Mouse (Mus musculus): ENCODE measurements around the gene Ak1.

Ak1 gene

DNA sequence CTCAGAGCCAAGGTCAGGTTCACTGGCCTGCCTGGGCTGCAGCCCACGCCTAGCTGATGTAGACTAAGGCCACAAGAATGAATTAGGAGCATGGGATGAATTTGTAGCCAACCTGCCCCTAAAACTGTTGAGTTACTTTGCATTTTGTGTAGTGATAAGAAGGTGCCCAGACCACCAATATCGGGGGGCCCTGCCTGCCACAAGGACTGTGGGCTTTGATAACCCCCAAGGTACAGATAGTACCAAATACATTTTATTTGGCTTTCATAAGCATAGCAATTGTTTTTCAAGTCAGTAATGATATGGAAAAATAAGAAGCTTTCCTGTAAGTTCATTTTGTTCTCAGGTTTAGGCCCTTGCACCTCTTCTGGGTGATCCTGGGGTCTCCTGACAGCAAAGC is 37.3 kb downstream of the Ak1 start:
- no peak for DNase-seq

DNA sequence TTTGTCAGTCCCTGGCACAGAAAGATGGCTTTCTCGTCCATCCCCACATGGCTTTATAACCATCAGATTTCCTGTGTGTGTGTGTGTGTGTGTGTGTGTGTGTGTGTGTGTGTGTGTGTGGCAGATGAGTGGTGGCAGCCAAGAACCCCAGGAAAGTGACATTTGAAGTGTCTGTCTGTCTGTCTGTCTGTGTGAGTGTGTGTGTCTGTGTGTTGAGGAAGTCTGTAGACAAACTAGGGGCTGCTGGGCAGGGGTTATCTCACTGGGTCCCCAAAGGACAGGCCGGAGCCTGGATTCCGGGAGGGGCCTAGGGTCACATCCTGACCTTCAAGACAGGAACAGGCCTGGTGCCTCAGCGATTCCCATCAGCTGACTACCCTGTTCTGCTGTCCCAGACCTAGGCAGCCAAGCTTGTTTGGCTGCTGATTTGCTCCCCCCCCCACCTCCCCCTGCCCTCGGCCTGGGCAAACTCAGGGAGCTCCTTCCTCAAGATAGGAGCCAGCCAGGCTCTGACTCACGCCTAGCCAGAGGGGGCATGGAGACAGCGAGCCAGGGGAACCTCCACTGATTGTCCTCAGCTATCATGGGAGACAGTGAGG is 40.0 kb downstream of the Ak1 start:
- no peak for DNase-seq

GRCm38 (mm10) chr2:32662291-32662690 is 40.7 kb downstream of the Ak1 start:
- no peak for DNase-seq

DNA sequence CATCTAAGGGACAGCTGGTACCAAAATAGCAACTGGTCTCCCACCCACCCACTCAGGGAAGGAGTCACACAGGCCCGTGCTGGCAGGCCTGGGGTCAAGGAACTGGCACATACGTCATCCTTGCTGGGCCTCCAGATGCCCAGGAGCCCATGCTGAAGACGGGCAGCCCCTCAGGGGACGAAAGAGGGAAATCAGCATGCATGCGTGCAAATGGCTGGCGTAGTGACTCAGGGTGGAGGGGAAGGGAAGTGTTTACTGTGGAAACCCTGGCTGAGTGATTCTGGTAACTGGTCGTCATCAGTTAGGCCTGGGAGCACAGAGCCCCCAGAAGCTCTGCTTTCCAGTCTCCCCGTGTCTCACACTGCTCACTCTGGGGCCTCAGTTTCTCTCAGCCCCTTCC is 43.8 kb downstream of the Ak1 start:
- DNase-seq, result no peak

DNA sequence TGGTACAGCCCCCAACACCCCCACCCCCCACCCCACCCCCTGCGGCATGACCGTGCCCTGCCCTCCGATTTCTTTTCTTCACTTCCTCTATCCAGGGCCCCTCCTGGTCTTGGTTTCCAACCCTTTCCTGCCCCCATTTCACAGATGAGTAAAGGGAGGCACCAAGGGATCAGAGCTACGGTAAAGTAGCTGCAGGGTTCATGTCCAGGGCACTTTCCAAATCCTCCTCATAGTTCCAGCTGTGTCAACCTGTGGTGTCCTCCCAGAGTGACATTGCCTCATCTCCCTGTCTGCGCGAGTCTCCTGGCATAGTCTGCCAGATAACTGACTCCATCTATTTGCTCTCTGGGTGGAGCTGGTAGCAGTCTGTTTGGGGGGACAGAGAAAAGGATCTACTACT is 44.3 kb downstream of the Ak1 start:
- no peak for DNase-seq

DNA sequence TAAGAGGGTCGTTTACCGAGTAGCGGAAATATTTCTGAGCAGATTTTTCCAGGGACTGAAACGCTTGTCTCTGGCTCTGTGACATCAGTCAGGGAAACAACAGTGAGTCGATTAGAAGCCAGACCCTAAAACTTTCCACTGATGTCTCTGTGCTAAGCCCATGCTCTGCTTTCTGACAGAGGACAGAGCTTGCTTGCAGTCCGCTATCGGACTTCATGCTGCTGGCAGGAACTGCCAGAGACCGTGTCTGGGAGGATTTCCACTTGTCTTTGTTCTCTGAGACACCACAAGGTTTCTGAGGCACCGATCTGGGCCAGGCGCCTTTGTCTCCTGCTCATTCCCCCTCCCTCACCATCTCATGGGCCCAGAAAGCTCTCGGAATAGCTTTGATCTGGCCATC is 46.2 kb downstream of the Ak1 start:
- DNase-seq, result no peak

- DNase-seq, result no peak
These were observed 46.6 kb downstream of the Ak1 start for GRCm38 (mm10) chr2:32668176-32668575.

DNA sequence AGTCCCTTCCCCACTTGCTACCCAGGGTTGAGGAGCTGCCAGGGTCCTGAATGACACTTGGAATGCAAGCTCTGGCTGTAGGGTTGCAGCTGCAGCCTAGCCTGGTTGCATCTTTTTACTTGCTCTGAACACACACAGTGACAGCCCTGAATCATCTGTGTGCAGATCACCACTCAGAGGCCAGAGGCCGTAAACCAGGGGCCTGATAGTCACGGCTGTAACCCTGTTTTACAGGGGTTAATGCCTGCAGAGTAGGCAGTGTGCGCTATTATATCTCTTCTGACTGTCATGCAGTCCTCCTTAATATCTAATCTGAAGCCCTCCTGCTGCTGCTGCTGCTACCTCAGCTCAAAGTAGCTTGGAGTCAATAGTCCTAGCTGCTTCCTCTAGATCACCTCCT is 48.3 kb downstream of the Ak1 start:
- no peak for DNase-seq

GRCm38 (mm10) chr2:32671147-32671546 is 49.6 kb downstream of the Ak1 start:
- DNase-seq, result no peak

DNA sequence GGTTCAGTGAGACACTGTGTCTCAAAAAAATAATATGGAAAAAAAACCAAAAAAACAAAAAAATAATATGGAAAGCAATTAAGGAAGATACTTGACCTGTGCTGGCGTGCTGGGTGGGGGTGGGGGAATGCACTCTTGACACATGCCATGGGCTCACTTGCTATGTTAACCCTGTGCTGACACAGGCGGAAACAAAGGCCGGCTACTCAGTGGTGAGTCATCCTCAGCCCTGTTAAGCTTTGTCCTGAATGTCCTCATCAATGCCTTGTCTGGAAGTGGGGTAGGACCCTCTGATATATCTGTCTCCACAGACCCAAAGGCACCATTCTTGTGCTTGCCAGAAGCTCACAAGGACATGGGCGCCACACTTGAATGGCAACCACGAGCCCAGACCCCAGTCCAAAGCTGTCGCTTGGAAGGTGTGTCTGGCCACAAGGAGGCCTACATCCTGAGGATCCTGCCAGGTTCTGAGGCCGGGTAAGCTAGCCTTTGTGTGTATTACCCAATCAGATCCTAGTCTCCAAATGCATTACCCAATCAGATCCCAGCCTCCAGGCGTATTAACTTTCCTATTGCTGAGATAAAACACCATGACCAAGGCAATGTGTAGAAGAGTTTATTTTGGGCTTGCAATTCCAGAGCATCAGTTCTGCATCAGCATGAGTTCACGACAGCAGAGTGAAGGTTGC is 50.5 kb downstream of the Ak1 start:
- no peak for DNase-seq

GRCm38 (mm10) chr2:32673176-32673917 is 51.8 kb downstream of the Ak1 start:
- no peak for DNase-seq

GRCm38 (mm10) chr2:32676821-32677220 is 55.3 kb downstream of the Ak1 start:
- DNase-seq, result no peak

DNA sequence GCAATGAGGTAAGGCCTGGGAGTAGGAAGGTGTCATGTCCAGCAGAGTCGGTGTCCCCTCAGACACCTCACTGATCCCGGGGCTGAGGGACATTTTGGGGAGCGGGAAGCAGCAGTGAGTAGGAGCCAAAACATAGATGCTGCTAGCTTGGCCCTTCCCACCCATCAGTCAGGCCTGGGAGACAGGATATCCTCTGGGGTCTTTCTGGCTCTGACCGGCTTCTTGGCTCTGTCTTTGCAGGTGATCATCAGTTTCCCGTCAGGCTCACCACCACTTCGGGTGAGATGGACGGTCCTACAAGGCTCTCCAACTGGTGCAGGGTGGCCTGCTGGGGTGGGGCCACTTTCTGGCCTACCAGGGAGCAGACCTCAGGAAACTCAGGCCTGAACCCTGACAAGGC is 56.1 kb downstream of the Ak1 start:
- DNase-seq, result no peak

DNA sequence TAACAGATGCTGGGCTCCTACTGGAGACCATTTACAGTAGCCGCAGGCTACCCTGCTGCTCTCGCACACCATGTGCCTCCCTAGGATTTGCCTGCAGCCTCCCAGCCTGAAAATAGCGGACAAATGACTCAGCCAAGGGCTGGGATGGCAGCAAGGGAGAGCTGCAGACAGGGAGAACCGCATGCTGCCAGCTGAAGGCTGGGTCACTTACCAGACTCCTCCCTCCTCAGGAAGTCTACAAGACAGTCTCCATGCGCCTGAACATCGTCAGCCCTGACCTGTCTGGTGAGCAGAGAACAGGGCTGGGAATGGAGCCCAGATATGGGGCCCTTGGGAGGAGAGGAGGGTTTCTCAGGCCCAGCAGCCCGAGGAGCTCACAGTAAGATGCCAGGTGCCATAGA is 58.5 kb downstream of the Ak1 start:
- no peak for DNase-seq

GRCm38 (mm10) chr2:32680961-32681650 is 59.5 kb downstream of the Ak1 start:
- no peak for DNase-seq

DNA sequence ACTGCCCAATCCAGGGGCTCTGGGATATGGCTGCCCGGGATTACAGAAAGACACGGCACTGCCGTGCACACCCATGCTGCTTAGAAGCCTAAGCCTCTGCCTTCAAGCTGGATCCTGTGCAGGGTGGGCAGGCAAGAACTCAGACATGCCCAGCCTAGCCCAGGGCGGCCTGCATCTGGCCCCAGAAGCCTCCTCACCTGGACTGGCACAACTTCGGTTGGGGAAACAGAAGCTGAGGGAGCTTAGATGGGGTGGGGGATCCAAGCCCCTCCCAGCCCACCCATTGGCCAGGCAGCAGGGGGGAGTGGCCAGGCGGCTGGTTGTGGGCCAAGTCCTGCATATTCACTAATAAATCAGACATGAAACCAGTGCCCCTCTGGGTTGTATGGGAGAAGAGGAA is 60.2 kb downstream of the Ak1 start:
- DNase-seq, result no peak

DNA sequence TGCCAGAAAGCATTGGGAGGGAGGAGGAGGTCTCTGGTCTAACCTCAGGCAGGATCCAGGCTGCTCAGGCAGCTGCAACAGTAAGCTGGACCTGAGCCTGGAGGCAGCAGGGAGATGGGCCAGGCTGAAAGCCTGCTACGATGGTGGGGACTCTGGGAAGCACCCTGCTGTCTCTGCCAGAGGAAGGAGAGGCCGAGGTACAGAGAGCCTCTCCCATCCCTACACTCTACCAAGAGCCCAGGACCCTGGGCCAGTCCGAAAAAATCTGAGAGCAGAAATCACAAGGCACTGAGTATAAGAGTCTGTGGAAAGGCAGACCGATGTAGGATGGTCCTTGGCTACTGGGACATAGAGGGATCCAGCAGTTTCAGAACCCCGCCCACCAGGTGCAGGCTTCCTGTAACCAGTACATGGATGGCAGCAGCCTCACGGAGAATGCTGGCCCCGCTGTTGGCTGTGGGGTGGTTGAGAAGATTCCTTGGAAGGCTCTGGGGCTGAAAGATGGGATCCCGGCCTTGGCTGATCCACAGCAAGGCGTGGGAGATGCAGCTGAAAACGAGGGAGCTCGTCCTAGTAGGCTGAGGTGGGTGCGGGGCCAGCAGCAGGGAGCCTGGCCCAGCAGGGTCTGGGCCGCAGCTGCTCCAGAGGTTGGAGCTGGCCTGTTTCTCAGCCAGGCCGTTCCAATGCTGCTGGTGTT is 61.3 kb downstream of the Ak1 start:
- no peak for DNase-seq

- DNase-seq, result no peak
These were observed 62.1 kb downstream of the Ak1 start for GRCm38 (mm10) chr2:32683701-32684100.

All from cerebellum, postnatal 14 days (tissue).